Mouse (Mus musculus) cerebellum, adult 9-10 months (tissue): ENCODE measurements around the gene Eci1.
"Not testable (repeated sequence)": the region's sequence is repeated elsewhere in the genome, so short reads cannot be mapped to it uniquely, and the experiment has no call there.

ENCODE experiments used
- DNase-seq: peaks from one replicate; pipeline ENCODE4 v3.0.0; 2022

Eci1 gene

DNA sequence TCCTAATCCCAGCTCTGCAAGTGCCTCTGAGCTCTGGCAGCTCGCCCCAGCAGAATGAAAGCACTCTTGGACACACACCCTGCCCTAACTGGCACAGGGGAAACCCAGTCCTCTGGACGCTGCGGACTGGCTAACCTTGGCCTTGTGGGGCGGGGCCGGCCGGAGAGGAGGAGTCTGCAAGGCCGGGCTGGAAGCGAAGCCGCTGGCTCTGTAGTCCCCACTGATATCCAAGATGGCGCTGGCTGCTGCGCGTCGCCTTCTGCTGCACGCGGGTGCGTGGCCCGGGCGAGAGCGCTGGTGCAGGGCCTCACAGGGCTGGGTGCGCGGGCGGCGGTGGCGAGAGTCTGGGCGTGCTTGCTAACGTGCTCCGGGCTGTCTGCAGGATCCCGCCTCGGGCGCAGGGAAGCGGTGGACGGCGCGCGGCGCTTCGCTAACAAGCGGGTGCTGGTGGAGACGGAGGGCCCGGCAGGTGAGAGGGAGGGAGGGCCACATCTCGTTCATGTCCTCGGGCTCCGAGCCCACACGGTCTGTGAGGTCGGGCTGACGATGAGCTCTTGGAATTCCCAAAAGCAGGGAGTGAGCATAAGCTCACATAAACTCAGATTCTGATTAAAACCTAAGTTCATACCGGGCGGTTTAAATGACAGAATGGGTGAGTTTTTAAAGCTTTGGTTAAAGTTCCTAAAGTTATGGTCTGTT is at the start of gene Eci1:
Gene Eci1 (plus strand): TSS at position 171 of the 699 bp plus-strand sequence.
- peak; percentile 98 for DNase-seq

GRCm38 (mm10) chr17:24378496-24378895 is 47.9 kb upstream of the Eci1 start:
- no peak for DNase-seq

- no peak for DNase-seq
Measured at GRCm38 (mm10) chr17:24383789-24384188, 42.7 kb upstream of the Eci1 start.

- no peak for DNase-seq
Measured at GRCm38 (mm10) chr17:24388711-24389110, 37.7 kb upstream of the Eci1 start.

- peak; percentile 68 for DNase-seq
Measured at GRCm38 (mm10) chr17:24389865-24390264, 36.6 kb upstream of the Eci1 start.

DNA sequence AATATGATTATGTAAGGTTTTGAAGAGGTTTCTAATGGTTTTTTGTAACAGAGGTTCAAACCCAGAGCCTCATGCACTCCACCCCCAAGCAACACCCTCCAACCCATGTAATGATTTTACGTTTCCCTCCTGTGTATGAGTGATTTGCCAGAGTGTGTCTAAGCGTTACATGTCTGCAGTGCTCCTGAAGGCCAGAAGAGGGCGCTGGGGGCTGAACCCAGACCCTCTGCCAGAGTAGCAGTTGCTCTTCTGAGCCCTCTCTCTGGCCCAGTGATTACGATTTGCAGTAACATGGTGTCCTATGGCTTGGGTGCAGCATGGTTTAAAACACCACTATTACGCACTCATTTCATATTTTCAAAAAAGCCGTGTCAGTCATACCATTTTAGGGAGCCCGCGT is 35.3 kb upstream of the Eci1 start:
- peak; percentile 44 for DNase-seq

GRCm38 (mm10) chr17:24393527-24393926 is 32.9 kb upstream of the Eci1 start:
- no peak for DNase-seq

GRCm38 (mm10) chr17:24394456-24394855 is 32.0 kb upstream of the Eci1 start:
- no peak for DNase-seq

- no peak for DNase-seq
Measured at GRCm38 (mm10) chr17:24402371-24402770, 24.1 kb upstream of the Eci1 start.

DNA sequence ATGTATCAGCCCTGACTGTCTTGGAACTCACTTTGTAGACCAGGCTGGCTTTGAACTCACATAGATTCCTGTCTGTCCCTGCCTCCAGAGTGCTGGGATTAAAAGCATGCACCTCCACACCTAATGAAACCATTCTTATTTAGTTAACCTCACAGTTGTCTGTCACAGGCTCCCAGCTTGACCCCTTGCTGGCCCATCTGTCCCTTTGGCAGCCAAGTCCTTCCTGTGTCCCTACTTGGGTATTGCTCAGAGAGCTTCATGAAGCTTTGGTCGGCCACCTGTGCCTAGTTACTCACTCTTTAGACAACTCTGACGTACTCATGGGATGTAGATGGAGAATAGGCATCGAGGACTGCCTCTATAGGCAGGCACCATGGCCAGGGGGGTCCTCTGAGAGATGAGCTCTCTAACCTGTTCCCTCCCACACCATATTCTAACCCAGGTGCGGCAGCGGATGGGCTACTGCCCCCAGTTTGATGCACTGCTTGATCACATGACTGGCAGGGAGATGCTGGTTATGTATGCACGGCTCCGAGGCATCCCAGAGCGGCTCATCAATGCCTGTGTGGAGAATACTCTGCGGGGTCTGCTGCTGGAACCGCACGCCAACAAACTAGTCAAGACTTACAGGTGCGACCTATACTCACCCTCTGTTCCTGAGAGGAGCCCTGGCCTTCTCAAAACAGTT is 19.2 kb upstream of the Eci1 start:
- DNase-seq = peak; percentile 76

DNA sequence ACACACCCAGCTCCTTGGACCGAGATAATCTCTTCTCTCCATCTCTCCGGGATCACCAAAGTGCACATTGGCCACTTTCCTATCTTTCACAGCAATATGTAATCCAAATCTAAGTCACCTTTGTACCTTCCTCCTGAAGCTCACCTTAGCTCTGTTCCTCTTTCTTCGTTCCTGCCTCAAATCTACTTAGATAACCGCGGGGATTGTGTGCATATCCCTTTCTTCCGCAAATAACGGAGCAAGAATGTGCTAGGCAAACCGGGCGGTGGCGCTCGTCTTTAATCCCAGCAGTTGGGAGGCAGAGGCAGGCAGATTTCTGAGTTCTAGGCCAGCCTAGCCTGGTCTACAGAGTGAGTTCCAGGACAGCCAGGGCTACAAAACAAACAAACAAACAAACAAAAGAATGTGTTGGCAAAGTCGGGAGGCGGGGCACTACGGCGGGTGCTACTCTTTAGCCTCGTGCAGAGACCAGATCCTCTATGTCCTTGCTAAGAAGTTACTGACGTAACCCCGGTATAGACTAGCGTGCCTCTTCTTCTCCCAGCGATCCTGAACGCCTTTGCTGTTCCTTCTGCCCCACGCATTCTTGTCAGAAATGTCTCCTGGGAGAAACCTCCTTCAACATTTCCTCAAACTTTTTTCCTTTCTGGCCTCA is 12.8 kb upstream of the Eci1 start:
- DNase-seq = no peak

GRCm38 (mm10) chr17:24414230-24414976 is 12.0 kb upstream of the Eci1 start, which contains the start of gene Rnps1:
TSS of gene Rnps1 (plus strand) at chr17:24414565.
- peak; percentile 90 for DNase-seq

DNA sequence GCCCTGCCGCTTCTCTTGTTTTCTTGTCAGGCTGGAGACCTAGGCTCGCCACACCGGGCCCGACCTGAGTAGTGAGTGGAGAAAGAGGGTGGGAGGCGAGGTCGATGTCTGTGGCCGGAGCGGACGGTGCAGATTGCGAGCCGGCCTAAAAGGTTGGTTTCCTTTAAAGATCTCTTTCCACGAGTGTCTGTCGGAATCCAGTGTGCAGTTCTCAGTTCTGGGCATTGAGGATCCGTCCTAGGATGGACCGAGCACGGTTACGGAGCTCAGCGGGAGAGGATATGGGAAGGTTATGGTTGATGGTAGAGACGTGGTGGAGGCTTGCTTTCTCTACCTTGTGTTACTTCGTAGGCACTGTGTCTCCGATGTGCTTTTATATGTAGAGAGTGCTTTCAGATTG is 11.4 kb upstream of the Eci1 start:
- DNase-seq = no peak

GRCm38 (mm10) chr17:24416051-24416652 is 10.3 kb upstream of the Eci1 start:
- no peak for DNase-seq

DNA sequence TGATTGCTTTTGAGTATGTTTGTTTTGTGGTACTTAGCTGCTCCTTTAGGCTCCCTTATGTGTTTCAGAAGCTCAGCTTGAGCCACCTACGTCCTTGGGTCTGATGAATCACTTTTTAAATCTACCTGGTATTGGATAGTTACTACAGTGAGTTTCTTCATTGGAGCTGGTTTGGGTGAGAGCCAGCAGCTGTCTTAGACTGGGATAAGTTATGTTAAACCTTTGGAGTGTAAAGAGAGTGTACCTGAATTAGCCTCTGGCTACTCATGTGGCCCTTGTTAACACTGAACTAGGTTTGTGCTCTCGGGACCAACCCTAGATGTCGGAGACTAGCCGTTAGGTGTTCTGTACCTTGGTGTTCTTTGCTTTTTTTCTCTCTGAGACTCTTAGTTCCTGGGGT is 3.3 kb upstream of the Eci1 start:
- no peak for DNase-seq

DNA sequence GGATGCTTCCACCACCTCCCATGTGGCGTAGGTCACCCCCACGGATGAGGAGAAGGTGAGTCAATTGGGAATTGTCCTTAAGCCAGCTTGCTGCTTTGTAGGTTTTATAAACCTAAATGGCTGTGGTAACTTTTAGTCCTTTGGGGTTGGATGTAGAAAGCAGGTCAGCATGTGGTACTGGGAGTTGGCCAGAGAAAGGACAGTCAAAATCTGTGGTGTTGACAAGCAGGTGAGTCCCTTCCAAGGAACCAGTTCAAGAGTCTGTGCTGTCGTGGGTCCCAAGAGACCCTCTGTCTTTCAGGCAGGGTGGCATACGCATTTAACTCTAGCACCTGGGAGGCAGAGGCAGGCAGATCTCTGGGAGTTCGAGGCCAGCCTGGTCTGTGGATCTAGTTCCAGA is 2.0 kb upstream of the Eci1 start:
- no peak for DNase-seq

DNA sequence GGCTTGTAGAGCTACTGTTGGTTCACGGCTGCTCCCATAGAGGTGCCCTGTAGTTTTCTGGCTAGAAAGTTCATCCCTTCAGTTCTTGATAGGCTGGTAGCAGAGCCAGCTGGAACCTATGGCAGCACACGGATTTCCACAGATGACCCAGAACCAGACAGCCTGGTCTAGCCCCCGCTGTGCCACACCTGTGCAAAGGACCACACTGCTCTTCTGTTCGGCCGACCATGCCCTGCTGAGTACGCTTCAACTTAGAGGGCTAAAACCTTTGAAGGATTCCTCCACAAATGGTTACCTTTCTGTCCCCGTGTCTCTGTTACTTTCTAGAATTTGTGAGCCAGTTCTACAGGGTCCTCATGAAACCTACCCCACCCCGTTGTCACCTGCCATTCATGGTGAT is 1.1 kb upstream of the Eci1 start:
- DNase-seq = not testable (repeated sequence)

DNA sequence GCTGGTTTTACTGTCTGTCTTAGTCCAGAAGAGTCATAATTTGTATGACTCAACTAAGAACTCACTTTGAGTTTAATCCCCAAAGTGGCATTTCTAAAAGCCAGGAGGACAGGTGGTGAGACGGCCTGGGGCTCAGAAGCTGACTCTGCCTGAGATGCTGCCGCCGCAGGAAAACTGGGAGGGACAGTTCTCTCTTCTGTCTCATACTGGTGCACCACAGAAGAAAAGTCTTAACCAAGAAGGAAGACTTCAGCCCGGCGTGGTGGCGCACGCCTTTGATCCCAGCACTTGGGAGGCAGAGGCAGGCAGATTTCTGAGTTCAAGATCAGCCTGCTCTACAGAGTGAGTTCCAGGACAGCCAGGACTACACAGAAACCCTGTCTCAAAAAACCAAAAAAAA is 536 bp upstream of the Eci1 start:
- DNase-seq = no peak

DNA sequence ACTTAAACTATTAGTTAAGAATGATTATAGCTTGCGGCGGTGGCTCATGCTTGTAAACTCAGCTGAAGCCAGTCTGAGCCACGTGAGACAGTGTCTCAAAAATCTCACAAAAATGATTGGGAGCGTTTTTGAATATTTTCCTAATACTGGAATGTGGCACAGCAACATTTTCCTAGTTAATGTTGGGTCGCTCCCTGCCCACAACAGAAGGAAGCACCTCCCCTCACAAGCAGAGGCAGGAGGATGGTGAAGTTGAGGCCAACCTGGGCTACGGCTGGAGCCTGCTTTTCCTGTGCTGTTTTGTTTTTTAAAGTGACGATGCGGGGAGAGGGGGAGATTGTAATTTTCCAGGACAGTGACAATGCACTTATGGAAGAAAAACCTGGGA is 723 bp downstream of the Eci1 start:
- DNase-seq = no peak

DNA sequence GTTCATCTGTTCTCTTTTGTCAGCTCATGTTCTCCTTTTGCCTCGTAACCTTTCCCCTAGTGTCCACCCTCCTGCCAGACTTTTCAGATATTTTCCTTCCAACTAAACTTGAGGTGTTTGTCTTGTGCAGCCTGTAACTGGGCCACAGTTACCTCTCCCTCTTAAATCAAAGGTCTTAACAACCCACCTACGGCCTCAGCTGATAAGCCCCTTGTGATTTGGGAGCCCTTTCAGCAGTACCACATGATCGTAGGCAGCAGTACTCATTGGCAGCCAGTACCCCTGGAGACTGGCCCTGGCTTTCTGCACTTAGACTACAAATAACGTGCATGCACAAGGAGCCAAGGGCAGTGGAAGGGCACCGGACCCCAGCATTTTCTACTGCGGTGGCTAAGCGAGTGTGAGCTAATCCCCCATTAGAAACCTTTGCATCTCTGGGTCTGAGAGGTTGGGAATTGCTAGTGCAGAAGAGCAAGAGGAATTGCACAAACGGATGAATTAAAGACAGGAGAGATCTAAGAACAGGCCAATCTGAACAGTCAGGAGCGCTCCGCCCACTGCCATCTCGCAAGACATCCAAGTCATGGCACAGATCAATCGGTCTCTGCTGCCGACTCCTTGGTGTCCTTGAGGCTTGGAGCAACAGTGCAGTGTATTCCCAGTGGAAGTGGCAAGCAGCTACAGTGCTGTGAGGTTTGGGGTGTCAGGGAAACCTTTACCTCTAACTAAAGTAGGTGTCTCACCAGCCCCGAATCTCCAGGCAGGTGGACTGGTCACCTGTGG is 3.0 kb downstream of the Eci1 start:
- no peak for DNase-seq

DNA sequence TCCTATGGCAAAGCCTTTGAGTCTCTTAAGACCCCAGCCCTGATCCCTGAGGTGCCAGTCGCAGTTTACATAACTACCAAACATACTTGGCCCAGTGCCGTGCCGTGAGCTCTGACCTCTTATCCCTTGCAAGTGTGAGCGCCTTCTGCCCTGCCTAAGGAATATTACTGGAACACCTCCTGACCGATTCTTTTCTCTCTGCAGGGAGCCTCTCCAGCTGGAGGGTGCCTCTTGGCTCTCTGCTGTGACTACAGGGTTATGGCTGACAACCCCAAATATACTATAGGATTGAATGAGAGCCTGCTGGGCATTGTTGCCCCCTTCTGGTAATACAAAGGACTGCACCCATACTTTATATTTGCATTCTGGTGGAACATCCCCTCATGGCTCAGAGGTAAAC is 10.6 kb downstream of the Eci1 start:
- DNase-seq = peak; percentile 84

- no peak for DNase-seq
Measured at GRCm38 (mm10) chr17:24440377-24440776, 13.9 kb downstream of the Eci1 start.
